Mouse (Mus musculus) right cerebral cortex, adult 18-20 months (tissue): Measurements from ENCODE around the gene Map4k4.

ENCODE experiments used
- DNase-seq: peaks from one replicate; pipeline ENCODE4 v3.0.0; 2022; ENCODE audit warnings: mixed read lengths

Map4k4 gene

DNA sequence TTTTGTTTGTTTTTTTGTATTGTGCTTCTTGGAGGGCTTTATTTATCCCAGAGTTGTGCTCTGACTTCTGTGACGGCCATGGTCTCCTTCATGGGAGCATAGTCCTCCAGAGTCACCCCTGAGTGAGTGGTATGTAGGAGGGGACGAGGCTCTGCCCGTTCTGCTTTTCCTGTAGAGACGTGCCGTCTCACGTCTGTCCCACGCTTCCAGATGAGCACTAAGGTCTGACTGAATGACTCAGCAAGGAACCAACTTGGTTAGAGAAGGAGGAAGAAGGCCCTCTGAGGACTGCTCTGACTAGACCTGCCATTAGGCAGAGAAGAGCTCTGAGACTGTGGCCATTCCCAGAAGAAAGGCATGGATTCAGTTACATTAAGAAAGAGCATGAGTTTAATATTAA lies 68.3 kb downstream of the Map4k4 start:
- DNase-seq = no peak

DNA sequence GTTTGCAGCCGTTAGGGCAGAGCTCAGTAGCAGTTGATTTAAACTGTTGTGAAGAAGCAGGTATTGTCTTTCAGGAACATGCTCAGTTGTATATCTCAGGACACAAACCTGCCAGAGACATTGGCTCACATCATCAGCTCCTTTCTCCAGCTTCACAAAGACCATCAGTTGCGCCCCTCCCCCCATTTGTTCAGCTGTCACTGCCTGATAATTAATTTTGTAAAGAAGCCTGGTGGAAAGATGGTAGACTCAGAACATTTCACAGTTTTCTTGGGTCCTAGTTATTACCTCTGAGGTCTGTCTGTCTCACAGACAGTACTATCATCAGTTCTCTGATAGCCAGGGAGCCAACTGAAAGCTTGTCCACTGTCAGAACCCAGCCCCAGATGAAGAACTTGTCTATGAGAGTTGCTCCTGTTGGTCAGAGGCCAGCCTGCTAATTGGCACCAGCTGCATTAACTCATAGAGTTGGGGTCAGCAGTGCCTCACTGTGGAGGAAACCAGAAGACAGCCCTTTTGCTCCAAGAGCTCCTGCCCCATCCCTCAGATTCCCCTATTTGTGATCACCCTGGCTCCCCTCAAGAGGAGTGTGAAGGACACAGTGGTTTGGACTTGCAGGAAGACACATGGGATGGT lies 69.2 kb downstream of the Map4k4 start:
- DNase-seq = no peak

DNA sequence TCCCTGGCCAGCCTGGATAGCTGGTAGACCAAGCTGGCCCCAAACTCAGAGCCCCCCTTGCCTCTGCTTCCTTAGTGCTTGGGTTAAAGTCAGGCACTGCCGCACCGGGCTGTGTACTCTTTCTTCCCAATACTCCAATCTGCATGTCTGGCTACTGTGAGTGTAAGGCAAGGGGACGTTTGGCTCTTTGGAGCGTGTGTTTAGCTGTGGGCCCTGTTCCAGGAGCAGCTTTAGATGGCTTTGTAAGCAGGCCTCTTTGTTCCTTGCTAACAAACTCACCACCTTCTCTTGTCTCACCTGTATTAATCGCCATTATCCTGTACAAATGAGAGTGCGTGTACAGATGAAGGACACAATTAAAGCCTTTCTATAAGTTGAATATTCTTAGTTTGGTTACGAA lies 71.7 kb downstream of the Map4k4 start:
- no peak for DNase-seq

DNA sequence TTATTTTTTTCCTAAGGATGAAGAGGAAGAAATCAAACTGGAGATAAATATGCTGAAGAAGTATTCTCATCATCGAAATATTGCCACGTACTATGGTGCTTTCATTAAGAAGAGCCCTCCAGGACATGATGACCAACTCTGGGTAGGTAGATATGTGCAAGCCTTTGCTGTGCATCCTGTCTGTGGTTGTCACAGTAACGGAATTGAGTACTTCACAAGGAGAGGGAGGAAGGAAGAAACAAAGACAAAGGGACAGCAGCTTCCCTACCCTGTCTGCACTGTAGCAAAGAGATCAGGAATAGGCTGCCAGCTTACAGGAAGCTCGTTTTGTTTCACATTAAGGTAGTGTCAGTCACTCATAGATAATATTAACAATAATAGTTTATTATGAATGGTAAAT lies 73.2 kb downstream of the Map4k4 start:
- no peak for DNase-seq

DNA sequence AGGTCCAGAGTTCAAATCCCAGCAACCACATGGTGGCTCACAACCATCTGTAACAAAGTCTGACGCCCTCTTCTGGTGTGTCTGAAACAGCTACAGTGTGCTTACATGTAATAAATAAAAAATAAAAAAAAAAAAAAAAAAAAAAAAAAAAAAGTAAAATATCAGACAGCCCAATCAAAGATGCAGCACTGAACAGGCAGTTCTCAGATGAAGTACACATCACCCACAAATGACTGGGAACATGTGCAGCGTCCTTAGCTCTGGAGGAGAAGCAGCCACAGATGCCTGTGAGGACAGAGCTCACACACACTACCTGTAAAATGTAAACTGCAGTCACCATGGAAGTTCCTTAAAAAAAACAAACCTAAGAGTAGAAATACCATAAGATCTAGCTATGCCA lies 74.3 kb downstream of the Map4k4 start:
- no peak for DNase-seq

DNA sequence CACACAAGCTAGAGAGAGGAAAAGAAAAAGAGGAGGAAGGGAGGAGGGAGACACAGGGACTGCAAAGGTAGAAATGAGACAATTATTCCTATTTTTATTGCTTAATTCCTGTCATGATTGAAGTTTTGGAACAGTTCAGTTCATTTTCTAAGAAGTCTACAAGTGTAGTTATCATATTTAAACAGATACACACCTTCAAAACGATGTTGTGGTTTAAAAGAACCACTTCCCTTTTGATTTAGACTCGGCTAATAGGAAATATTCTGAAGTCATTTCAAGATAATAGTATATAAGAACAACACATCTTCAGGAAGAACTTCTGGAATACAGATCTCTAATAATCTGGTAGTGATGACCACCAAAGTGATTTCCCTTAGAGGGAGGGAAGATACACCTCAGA lies 75.4 kb downstream of the Map4k4 start:
- no peak for DNase-seq

DNA sequence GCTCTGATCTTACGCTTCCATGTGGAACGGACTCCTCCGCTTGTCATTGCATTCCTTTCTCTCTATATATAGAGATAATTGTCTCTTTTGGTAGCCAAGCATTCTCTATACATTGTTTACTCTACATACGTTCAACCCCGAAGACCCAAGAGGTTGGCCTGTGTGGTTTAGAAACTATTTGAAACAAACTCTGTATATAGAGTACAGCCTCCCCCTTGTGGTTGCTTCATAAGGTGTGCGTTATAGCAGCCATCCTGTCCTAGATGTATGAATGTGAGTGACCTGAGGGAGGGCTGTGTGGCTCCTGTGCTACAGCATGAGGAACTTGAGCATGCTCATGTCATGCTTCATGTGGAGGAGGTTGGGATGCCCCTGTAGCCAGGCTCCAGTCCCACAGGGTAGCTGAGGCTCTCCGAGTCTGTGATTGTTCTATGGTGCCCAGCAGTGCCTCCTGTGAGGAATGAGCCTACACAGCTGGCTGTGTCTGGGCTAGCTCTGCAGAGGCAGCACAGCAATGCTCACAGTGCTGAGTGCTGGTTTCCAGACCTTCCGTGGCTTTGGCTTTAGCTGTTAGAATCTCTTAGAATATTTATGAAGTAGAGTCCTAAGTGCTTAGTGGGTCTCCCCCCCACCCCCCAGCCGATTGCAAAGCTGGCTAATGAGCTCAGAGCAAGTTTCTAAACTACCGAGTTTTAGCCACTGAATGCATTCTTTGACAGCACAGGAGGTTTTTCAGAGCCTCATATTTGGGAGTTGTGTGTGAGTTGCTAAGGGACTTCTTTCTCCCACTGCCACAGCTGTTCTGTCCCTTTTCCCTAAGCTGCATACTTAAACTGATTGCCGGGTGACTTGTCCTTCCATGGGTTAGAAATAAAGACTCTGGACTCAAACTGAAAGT lies 76.4 kb downstream of the Map4k4 start:
- no peak for DNase-seq

DNA sequence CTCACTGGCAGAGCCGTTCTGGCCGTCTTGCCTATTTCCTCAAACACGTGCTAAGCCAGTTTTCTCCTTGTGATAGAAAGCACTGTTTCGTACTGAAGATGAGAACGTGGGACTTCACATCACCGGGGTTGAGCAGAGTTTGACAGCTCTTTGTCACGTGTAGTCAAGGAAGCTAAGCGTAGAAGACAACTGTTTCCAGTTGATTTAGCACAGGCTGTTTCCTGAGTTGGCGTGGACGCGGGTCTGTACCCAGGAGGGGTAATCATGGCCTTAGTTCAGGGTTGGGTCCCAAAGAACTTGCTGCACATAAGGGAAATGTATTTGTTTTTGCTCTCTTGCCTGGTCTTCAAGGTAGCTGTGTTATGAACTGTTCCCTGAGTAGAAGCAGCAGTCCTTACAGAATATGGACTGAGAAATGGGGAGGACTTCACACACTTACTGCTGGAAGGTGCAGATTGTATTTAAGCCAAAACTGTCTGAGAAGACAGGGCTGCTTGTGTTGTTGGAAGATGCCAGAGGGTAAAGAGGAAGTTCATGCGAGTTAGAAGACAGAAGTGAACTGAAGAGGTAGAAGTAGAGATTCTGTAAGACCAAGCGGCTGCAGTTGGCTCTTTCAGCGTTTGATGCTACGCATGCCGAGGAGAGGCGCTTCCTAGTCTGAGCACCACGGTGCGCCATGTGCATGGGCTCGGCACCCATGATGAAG lies 78.2 kb downstream of the Map4k4 start:
- no peak for DNase-seq

DNA sequence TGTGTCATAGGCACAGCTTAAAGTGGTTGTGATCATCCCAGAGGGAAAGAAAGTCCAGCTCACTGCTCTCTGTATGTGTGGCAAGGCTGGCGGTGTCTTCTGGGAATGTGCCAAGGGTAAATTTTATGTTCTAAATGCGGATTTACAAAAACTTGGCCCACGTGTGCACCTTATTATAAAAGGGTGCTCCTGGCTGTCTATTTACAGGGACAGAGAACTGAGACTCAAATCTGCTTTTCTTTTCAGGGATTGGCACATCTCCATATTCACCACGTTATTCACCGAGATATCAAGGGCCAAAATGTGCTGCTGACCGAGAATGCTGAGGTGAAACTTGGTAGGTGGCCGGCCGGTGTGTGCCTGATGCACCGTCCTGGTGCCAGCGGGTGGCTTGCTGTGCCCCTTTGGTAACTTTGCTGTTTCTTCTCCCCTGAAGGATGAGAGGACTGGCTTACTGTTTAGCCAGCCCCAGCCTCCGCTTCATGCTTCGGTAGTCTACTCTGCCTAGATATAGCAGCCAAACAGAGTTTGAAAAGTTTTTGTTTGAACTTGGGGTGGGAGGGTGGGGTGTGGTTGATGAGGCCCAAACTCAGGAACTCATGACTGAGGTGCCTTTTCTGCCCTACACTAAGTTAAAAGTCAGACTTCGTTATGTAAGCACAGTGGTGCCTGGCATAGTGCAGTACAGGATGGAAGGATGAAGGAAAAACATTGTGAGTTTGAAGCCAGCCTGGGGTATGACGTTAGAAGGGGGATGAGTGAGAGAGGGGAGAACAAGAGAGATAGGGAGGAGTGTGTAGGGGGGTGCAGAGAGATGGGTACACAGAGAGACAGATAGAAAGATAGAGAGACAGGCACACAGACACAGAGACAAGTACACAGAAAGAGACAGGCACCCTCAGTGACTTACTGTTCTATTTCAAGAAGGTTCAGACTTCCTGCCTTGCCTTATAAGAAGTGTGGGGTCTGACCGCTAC lies 79.9 kb downstream of the Map4k4 start:
- DNase-seq = no peak

DNA sequence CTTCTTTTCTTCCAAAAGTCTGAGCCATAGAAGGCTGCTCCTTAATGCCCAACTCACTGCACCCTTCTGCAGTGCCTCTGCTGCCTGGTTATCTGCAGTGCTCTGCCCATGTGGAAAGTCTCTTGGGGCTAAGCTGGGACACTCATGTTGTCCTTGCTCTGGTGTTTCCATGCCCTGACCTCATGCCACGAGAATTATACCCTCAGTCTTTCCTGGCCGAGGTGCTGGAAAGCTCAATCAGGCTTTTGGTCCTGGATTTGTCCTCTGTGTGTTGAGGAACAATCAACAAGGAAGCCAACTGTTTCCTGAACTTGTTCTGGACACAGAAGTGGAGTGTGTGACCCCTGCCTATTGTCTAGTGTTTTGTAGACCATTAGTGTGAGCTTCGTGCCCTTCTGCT lies 81.3 kb downstream of the Map4k4 start:
- no peak for DNase-seq

DNA sequence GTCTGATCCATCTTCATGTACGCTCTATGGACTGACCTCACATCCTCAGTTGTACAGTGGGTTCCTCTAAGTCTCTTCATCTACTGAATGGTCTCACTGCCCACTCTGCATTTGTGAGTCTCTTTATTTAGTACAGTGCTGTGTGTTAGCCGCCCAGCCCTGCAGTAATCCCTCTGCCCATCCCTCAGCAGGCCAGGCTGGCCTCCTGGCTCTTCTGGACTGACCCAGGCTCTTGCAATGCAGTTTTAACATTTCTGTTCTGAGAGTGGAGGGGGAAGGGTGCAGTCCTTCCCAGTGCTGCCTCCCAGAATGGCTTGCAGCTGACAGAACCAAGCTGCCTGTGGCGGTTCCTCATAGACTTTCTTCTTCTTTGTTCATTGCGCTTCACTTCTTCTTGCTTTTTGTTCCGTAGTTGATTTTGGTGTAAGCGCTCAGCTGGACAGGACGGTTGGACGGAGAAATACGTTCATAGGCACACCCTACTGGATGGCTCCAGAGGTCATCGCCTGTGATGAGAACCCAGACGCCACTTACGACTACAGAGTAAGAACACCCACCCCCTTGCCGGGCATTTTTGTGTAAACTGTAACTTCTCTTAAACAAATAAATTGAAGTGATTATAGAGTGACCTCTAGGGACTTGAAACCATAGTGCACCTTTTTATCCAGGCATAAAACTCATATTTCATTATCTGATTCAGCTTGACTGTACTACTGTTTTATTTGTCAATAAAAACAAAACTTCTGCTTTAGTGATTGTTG lies 82.2 kb downstream of the Map4k4 start:
- DNase-seq = no peak

DNA sequence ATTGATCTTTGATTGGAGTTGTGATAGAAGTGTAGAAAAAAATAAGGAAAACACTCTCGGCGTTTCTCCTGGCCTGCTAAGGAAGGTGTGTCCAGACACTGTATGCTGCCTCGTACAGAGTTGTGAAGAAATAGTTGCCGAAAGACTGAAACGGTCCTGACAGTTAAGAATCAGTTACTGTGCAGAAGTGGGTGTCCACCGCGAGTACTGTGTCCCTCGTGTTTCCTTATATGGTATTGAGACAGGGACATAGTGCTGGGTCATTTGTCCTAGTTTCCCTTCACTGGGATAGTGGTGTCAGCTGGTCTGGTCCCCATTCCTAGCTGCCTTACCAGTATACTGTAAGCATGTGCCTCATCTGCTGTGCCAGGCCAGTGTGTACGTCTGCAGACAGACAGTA lies 83.6 kb downstream of the Map4k4 start:
- no peak for DNase-seq

DNA sequence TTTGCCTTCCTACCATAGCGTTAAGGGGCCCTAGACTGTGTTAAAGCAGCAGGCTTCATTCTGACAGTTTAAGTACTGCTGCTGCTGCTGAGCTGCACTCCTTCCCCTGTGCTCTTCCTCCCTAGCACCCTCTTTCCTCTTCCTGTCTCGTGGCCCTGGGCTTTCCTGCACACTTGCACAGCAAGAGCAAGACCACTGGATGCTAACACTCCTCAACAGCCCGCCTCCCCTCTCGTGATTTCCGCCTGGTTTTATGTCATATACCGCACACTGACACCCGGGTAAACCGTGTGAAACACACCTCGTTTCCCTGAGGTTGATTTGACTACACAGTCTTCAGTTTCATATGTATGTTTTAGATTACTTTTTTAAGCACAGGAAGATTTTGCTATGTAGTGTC lies 86.1 kb downstream of the Map4k4 start:
- DNase-seq = no peak

DNA sequence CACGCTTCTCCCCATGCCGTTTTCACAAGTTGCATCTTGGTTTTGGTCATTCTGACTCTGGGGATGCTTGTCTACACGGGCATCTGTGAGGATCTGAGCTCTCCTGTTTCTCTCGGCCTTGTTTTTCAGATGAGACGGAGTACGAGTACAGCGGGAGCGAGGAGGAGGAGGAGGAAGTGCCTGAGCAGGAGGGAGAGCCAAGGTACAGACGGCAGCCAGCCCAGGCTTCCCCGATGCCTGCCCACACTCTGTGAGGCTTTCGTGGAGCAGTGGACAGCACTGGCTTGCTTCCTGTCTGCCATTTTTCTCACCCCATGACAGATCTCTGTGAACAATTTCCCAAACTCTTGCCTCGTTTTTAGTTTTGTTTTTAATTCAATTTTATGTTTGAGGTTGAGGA lies 88.1 kb downstream of the Map4k4 start:
- DNase-seq = peak; percentile 86

DNA sequence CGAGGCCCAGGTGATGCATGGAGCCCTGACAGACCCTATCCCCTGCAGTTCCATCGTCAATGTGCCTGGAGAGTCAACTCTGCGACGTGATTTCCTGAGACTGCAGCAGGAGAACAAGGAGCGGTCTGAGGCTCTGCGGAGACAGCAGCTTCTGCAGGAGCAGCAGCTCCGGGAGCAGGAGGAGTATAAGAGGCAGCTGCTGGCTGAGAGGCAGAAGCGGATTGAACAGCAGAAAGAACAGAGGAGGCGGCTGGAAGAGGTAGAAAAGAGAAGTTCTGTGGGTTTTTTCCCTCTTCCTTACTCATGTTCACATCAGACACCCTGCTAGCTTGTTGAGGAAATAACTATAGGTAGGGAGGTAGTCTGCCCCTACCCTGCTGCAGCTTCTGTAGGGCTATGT lies 89.3 kb downstream of the Map4k4 start:
- DNase-seq = peak; percentile 75

DNA sequence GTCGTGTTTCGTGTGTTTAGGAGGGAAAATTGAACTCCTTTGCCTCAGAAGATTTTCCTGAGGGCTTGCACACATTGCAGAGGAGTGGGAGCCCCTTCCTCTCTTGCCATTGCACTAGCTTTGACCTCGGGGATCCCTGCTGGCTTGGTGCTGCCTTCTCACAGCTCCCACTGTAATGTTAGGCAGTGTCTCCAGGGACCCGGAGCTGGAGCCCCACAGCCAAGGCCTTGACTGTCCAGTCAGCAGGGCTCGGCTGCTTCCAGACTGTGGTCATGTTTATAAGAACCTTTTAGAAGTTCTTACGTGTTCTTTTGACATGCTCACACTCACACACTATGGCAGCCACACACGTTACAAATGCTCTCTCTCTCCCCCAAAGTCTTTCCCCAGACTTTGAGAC lies 93.2 kb downstream of the Map4k4 start:
- DNase-seq = no peak

DNA sequence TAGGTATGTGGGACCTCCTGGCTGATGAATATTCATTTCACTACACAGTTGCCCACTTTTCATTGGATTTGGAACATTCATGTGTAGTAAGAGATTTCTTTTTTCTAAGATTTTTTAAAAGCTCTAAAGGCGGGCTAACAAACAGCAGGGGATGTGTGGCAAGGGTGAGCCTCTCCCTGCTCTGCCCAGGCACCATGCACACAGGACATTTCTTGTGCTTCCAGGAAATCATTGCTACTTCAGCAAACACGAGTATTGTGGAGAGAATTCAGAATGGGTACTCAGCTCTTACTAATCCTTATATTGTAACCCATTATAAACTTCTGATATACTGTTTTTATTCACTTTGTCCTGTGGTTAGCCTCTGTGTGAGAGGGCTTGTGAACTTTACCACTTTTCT lies 94.9 kb downstream of the Map4k4 start:
- no peak for DNase-seq

DNA sequence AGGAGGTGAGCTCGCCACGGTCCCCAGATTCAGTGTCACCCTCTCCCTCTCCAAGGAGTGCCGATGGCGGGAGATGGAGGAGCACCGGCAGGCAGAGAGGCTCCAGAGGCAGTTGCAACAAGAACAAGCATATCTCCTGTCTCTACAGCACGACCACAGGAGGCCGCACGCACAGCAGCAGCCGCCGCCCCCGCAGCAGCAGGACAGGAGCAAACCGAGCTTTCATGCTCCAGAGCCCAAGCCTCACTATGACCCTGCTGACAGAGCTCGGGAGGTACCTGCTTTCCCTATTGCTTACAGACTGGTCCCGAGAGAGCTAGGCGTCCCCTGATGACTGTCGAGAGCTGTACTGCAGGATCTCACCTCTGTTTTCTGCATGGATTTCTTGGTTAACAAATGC lies 99.8 kb downstream of the Map4k4 start:
- peak; percentile 56 for DNase-seq

DNA sequence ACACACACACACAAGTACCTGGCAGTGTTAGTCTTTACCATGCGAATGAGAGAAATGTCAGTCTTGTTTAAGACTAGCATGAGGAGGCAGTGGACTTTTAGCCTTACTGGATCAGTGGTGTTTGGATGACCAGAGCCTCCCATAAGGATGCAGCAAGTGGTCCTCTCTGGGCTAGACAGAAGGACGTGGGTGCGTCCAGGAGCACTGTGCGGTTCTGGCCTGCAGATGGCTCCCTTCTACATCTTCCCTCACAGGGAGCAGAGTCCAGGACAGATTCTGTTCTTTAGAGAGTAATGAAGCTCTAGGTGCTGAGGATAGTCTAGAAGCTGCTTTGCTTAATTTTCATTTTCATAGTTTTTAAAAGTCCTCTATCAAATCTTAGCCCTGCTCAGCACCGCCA lies 100.2 kb downstream of the Map4k4 start:
- DNase-seq = peak; percentile 71

DNA sequence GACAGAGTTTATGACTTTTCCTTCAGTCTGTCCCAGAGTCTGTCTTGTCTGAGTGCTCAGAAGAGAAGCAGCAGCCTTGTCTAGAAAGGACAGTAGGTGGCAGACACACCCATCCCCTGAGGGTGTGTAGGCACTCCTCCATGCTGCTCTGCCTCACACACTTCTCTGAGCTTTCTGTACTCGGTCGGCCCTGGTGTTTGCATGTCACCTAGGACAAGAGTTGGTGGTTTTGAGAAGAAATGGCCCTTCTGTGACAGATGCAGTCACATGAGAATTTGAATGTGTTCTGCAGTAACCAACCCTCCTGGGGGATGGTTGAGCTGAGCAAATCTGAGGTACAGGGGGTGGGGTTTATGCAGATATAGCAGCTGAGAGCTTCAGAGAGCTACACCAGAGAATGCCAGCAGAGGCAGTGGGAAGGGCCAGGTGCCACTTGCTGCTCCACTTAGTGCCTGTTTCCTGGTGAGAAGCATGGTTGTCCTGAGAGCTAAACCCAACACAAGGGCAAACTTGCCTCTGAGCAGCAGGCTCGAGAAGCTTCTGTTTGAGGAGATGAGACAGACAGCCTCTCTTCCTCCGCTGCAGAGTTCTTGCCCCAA lies 101.5 kb downstream of the Map4k4 start:
- no peak for DNase-seq

DNA sequence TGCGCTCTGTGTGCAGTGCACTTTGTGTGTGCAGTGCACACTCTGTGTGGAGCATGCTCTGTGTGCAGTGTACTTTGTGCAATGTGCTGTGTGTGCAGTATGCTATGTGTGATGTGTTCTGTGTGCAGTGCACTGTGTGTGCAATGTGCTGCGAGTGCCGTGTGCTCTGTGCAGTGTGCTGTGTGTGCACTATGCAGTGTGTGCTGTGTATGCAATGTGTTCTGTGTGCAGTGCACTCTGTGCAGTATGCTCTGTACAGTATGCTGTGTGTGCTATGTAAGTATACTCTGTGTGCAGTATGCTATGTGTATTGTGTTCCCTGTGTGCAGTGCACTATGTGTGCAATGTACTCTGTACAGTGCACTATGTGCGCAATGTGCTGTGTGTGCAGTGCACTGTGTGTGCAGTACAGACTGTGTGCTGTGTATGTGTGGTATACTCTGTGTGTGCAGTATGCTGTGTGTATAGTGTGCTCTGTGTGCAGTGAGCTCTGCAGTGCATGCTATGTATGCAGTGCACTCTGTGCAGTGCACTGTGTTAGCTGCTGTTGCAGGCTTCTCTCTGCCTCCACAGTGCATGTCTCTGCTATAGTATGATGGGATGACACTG lies 105.4 kb downstream of the Map4k4 start:
- no peak for DNase-seq
